Mouse (Mus musculus): ENCODE data around the gene Actl11. TPM values are rescaled to one million over a fixed set of nuclear protein-coding genes. Genes with fewer than 3 reads are reported as not detected.

Gene Actl11
- polyA plus RNA-seq, 1 experiment = 0.05 TPM

- WGBS = 87% methylated on average over 12 of the region's 12 CpGs
- TF ChIP-seq POLR2A (IDR thresholded peaks at IDR 0.05; ENCODE audit: low read depth, low read length) (no peak), CTCF (conservative IDR thresholded peaks at IDR 0.05; ENCODE audit: insufficient read depth, insufficient read length, low read depth, low read length) (no peak)
- Histone ChIP-seq H3K4me3 (ENCODE audit: insufficient read depth, low read depth, low read length) (no peak overlapping the region), H3K4me1 (ENCODE audit: control insufficient read depth, insufficient read depth, low read length) (no peaks in the 10 kb centered on the region; the same call in 1 of the 2 replicates), H3K36me3 (ENCODE audit: control insufficient read depth, insufficient read depth, low read length) (0 out of 2 replicates have a peak, but pooled peaks cover 1% of the 10 kb centered on the region), H3K27ac (ENCODE audit: insufficient read depth, low read depth, low read length) (no peak overlapping the region), H3K27me3 (replicated peaks; ENCODE audit: control insufficient read depth, insufficient read depth, low read length) (no peaks in the 10 kb centered on the region)
- no peak for DNase-seq
These were observed 28.4 kb upstream of the Actl11 start for GRCm38 (mm10) chr9:107899855-107900254.

GRCm38 (mm10) chr9:107900840-107901626, 27.2 kb upstream of the Actl11 start:
- WGBS = 47% methylated on average over 44 of the region's 44 CpGs
- TF ChIP-seq POLR2A (IDR thresholded peaks at IDR 0.05; ENCODE audit: low read depth, low read length) = no peak
- no peak; the same call in 1 of the 2 replicates for TF ChIP-seq CTCF (conservative IDR thresholded peaks at IDR 0.05; ENCODE audit: insufficient read depth, insufficient read length, low read depth, low read length)
- Histone ChIP-seq H3K27me3 (replicated peaks; ENCODE audit: control insufficient read depth, insufficient read depth, low read length) (no peaks in the 10 kb centered on the region), H3K4me1 (ENCODE audit: control insufficient read depth, insufficient read depth, low read length) (no peaks in the 10 kb centered on the region; the same call in 1 of the 2 replicates), H3K4me3 (ENCODE audit: insufficient read depth, low read depth, low read length) (no peak overlapping the region), H3K27ac (ENCODE audit: insufficient read depth, low read depth, low read length) (no peak overlapping the region), H3K36me3 (ENCODE audit: control insufficient read depth, insufficient read depth, low read length) (0 out of 2 replicates have a peak, but pooled peaks cover 1% of the 10 kb centered on the region)
- peak; percentile 77 for DNase-seq

GRCm38 (mm10) chr9:107901627-107901914, 26.7 kb upstream of the Actl11 start:
- no peak for DNase-seq
- Histone ChIP-seq H3K4me1 (ENCODE audit: control insufficient read depth, insufficient read depth, low read length) (peaks cover 3% of the 10 kb centered on the region; the same call in 1 of the 2 replicates), H3K27ac (ENCODE audit: insufficient read depth, low read depth, low read length) (no peak overlapping the region), H3K27me3 (replicated peaks; ENCODE audit: control insufficient read depth, insufficient read depth, low read length) (no peaks in the 10 kb centered on the region), H3K36me3 (ENCODE audit: control insufficient read depth, insufficient read depth, low read length) (0 out of 2 replicates have a peak, but pooled peaks cover 1% of the 10 kb centered on the region), H3K4me3 (ENCODE audit: insufficient read depth, low read depth, low read length) (no peak overlapping the region)
- TF ChIP-seq POLR2A (IDR thresholded peaks at IDR 0.05; ENCODE audit: low read depth, low read length) = no peak
- TF ChIP-seq CTCF (conservative IDR thresholded peaks at IDR 0.05; ENCODE audit: insufficient read depth, insufficient read length, low read depth, low read length) = no peak
- WGBS = 54% methylated on average over 17 of the region's 17 CpGs

- Histone ChIP-seq H3K27ac (ENCODE audit: insufficient read depth, low read depth, low read length) (no peak overlapping the region), H3K4me3 (ENCODE audit: insufficient read depth, low read depth, low read length) (no peak overlapping the region), H3K27me3 (replicated peaks; ENCODE audit: control insufficient read depth, insufficient read depth, low read length) (no peaks in the 10 kb centered on the region), H3K4me1 (ENCODE audit: control insufficient read depth, insufficient read depth, low read length) (peaks cover 3% of the 10 kb centered on the region; the same call in 1 of the 2 replicates), H3K36me3 (ENCODE audit: control insufficient read depth, insufficient read depth, low read length) (no peaks in the 10 kb centered on the region)
- peak; percentile 87 for DNase-seq
- TF ChIP-seq CTCF (conservative IDR thresholded peaks at IDR 0.05; ENCODE audit: insufficient read depth, insufficient read length, low read depth, low read length) = peak; percentile 99
- TF ChIP-seq POLR2A (IDR thresholded peaks at IDR 0.05; ENCODE audit: low read depth, low read length) = no peak
- WGBS = 2% methylated on average over 4 of the region's 4 CpGs
These were observed 23.5 kb upstream of the Actl11 start for GRCm38 (mm10) chr9:107904726-107905125.

GRCm38 (mm10) chr9:107906252-107906966, 21.9 kb upstream of the Actl11 start, which contains the start of gene Mst1r:
Mst1r (plus strand) TSS chr9:107906873.
- no peak within 1 kb of the TSS for H3K27ac ChIP-seq (ENCODE audit: insufficient read depth, low read depth, low read length)
- DNase-seq = peak; percentile 89

GRCm38 (mm10) chr9:107906967-107907800, 21.1 kb upstream of the Actl11 start:
- Histone ChIP-seq H3K36me3 (ENCODE audit: control insufficient read depth, insufficient read depth, low read length) (no peaks in the 10 kb centered on the region), H3K4me1 (ENCODE audit: control insufficient read depth, insufficient read depth, low read length) (peaks cover 3% of the 10 kb centered on the region; the same call in 1 of the 2 replicates), H3K27me3 (replicated peaks; ENCODE audit: control insufficient read depth, insufficient read depth, low read length) (no peaks in the 10 kb centered on the region), H3K27ac (ENCODE audit: insufficient read depth, low read depth, low read length) (no peak overlapping the region), H3K4me3 (ENCODE audit: insufficient read depth, low read depth, low read length) (peak overlapping the region; percentile 40)
- 52% methylated on average over 31 of the region's 31 CpGs for WGBS
- TF ChIP-seq POLR2A (IDR thresholded peaks at IDR 0.05; ENCODE audit: low read depth, low read length) (no peak), CTCF (conservative IDR thresholded peaks at IDR 0.05; ENCODE audit: insufficient read depth, insufficient read length, low read depth, low read length) (no peak)
- DNase-seq = no peak

More at GRCm38 (mm10) chr9:107906252-107906966, 21.9 kb upstream of the Actl11 start, which contains the start of gene Mst1r:
- no peaks in the 10 kb centered on the region for H3K36me3 ChIP-seq (ENCODE audit: control insufficient read depth, insufficient read depth, low read length)
- peak within 1 kb of the TSS; percentile 40 for H3K4me3 ChIP-seq (ENCODE audit: insufficient read depth, low read depth, low read length)
- peaks cover 3% of the 10 kb centered on the region; the same call in 1 of the 2 replicates for H3K4me1 ChIP-seq (ENCODE audit: control insufficient read depth, insufficient read depth, low read length)
- TF ChIP-seq POLR2A (IDR thresholded peaks at IDR 0.05; ENCODE audit: low read depth, low read length) = no peak
- TF ChIP-seq CTCF (conservative IDR thresholded peaks at IDR 0.05; ENCODE audit: insufficient read depth, insufficient read length, low read depth, low read length) = no peak
- WGBS = 12% methylated on average over 19 of the region's 19 CpGs
- no peaks in the 10 kb centered on the region for H3K27me3 ChIP-seq (replicated peaks; ENCODE audit: control insufficient read depth, insufficient read depth, low read length)
